Mouse (Mus musculus): ENCODE measurements around the gene Gm14308. TPM values are rescaled to one million over a fixed set of nuclear protein-coding genes. Genes with fewer than 3 reads are reported as not detected.
"Not testable (repeated sequence)": the region's sequence is repeated elsewhere in the genome, so short reads cannot be mapped to it uniquely, and the experiment has no call there.

The Gm14308 gene
- polyA plus RNA-seq (2015; fragmentation: Nextera tagmentation; extraction: Ambion mirVana): 12.3 and 28.7 TPM in 2 replicates

GRCm38 (mm10) chr2:176636244-176636643 is at the start of gene Gm14308:
TSS of gene Gm14308 (minus strand) at chr2:176636344.
- not testable (repeated sequence) for H3K4me1 ChIP-seq; H3K4me2 ChIP-seq; H3K9ac ChIP-seq (replicated peaks); H3K27ac ChIP-seq (replicated peaks); H3K4me3 ChIP-seq (replicated peaks); ATAC-seq (ENCODE audit: low FRiP score); H3K9me3 ChIP-seq (replicated peaks); H3K27me3 ChIP-seq (replicated peaks); H3K36me3 ChIP-seq
- WGBS: no CpG with 5 or more reads among the region's 4 CpGs

GRCm38 (mm10) chr2:176670222-176670621 is 34.1 kb upstream of the Gm14308 start, which contains the start of gene Zfp973:
TSS of gene Zfp973 (plus strand) at chr2:176670522.
- H3K27ac ChIP-seq (replicated peaks); H3K36me3 ChIP-seq; H3K4me2 ChIP-seq; ATAC-seq (ENCODE audit: low FRiP score); H3K4me3 ChIP-seq (replicated peaks); H3K9ac ChIP-seq (replicated peaks); H3K9me3 ChIP-seq (replicated peaks); H3K4me1 ChIP-seq; H3K27me3 ChIP-seq (replicated peaks): not testable (repeated sequence)
- WGBS: no CpG with 5 or more reads among the region's 6 CpGs

Other genes with a start within 250 kb of the Gm14308 start
- 11.3 and 11.7 TPM in 2 replicates for gene Gm14435, start 212.8 kb downstream of the Gm14308 start, polyA plus RNA-seq (2015; fragmentation: Nextera tagmentation; extraction: Ambion mirVana)
- gene Gm14434, start 149.6 kb downstream of the Gm14308 start, polyA plus RNA-seq (2015; fragmentation: Nextera tagmentation; extraction: Ambion mirVana): 6.7 and 27.0 TPM in 2 replicates
- not detected in 2 replicates for gene Zfp967, start 115.3 kb downstream of the Gm14308 start, polyA plus RNA-seq (2015; fragmentation: Nextera tagmentation; extraction: Ambion mirVana)
- 9.7 and 16.4 TPM in 2 replicates for gene Zfp973, start 34.2 kb upstream of the Gm14308 start, polyA plus RNA-seq (2015; fragmentation: Nextera tagmentation; extraction: Ambion mirVana)
- gene Gm14305, start 72.0 kb upstream of the Gm14308 start, polyA plus RNA-seq (2015; fragmentation: Nextera tagmentation; extraction: Ambion mirVana): 38.8 and 43.4 TPM in 2 replicates
- 7.8 and 9.4 TPM in 2 replicates for gene Gm14295, start 162.3 kb upstream of the Gm14308 start, polyA plus RNA-seq (2015; fragmentation: Nextera tagmentation; extraction: Ambion mirVana)
- gene Gm14408, start 194.8 kb upstream of the Gm14308 start, polyA plus RNA-seq (2015; fragmentation: Nextera tagmentation; extraction: Ambion mirVana): not detected in 2 replicates